Mouse (Mus musculus): Measurements from ENCODE around the gene Morn1. TPM values are rescaled to one million over a fixed set of nuclear protein-coding genes. Genes with fewer than 3 reads are reported as not detected.
"Not testable (repeated sequence)": the region's sequence is repeated elsewhere in the genome, so short reads cannot be mapped to it uniquely, and the experiment has no call there.

Morn1 gene
- polyA plus RNA-seq, 1 experiment from 2014 or later = 6.1 TPM

DNA sequence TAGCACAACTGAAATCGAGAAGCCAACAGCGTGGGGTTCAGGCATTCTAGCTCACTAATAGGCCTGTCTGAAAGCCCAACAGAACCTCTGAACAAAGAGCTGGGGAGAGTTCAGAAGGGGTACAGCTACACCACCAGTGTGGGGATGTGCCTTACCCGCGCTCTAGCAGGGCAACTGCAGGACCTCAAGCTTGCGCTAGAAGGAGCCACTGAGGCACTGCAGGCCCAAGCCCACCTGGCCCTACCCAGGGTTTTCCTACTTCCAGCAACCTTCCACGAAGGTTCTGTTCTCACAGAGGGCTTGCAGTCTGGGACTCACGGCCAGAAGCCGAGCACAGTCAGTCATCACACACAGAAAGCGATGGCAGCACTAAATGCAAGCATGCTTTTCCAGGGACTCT lies 11.2 kb upstream of the Morn1 start:
- H3K4me1 ChIP-seq (replicated peaks; ENCODE audit: control insufficient read depth, insufficient read depth, low read length) = no peaks in the 10 kb centered on the region
- H3K4me3 ChIP-seq (replicated peaks; ENCODE audit: low read length) = no peak overlapping the region
- H3K9ac ChIP-seq = no peak overlapping the region
- ATAC-seq (ENCODE audit: low FRiP score) (no peak), DNase-seq (ENCODE audit: low spot score) (no peak)
- H3K36me3 ChIP-seq (replicated peaks; ENCODE audit: control insufficient read depth, insufficient read depth) = peaks cover 96% of the 10 kb centered on the region
- H3K27me3 ChIP-seq (ENCODE audit: control insufficient read depth, insufficient read depth, low read length) = no peaks in the 10 kb centered on the region
- no peak overlapping the region for H3K4me2 ChIP-seq (replicated peaks)
- no peak overlapping the region for H3K27ac ChIP-seq
- no peaks in the 10 kb centered on the region for H3K9me3 ChIP-seq (ENCODE audit: control insufficient read depth, low read length)
- 88% methylated on average over 9 of the region's 9 CpGs for whole genome bisulfite sequencing

DNA sequence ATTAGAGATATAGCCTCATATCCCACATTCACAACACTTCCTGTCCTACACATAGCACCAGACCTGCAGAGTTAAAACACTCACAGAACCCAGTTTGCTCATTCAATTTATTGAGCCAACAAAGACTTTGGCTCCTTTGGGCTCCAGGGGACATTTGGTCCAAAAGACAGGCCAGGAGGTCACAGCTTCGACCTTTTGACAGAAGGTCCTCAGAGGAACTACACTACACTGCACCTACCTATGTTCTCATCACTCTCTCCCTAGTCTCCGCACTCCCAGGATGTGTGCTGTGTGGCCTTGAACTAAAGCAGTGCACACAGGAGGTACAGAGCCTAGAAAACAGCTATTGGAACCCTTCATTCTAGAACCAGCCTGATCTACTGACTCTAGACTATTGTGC lies 10.6 kb upstream of the Morn1 start:
- WGBS = 94% methylated on average over 2 of the region's 2 CpGs
- no peak overlapping the region for H3K4me3 ChIP-seq (replicated peaks; ENCODE audit: low read length)
- H3K4me2 ChIP-seq (replicated peaks) = no peak overlapping the region
- peaks cover 96% of the 10 kb centered on the region for H3K36me3 ChIP-seq (replicated peaks; ENCODE audit: control insufficient read depth, insufficient read depth)
- ATAC-seq (ENCODE audit: low FRiP score) (no peak), DNase-seq (ENCODE audit: low spot score) (no peak)
- no peaks in the 10 kb centered on the region for H3K9me3 ChIP-seq (ENCODE audit: control insufficient read depth, low read length)
- H3K27me3 ChIP-seq (ENCODE audit: control insufficient read depth, insufficient read depth, low read length) = no peaks in the 10 kb centered on the region
- H3K4me1 ChIP-seq (replicated peaks; ENCODE audit: control insufficient read depth, insufficient read depth, low read length) = no peaks in the 10 kb centered on the region
- no peak overlapping the region for H3K9ac ChIP-seq
- no peak overlapping the region for H3K27ac ChIP-seq

DNA sequence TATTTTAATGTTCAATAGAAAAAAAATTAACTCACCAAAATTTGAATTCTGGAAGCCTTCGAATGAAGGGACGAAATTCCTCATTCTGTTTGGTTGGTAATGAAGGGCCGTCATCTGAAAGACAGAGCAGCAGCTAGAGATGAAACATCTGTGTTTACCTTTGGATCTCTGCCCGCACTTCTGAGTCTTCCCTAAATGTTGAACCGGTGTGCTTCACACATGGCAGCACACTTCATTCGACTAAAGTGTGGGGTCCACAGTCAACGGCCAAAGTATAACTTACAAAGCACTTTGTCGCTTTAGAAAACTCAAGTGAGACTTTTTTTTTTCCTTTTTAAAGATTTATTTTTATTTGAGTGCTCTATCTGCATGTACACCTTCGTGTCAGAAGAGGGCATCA lies 9.7 kb upstream of the Morn1 start:
- 92% methylated on average over 9 of the region's 9 CpGs for WGBS
- Histone ChIP-seq H3K9ac (no peak overlapping the region), H3K36me3 (replicated peaks; ENCODE audit: control insufficient read depth, insufficient read depth) (peaks cover 94% of the 10 kb centered on the region), H3K4me2 (replicated peaks) (no peak overlapping the region), H3K27me3 (ENCODE audit: control insufficient read depth, insufficient read depth, low read length) (no peaks in the 10 kb centered on the region), H3K9me3 (ENCODE audit: control insufficient read depth, low read length) (no peaks in the 10 kb centered on the region), H3K27ac (no peak overlapping the region), H3K4me1 (replicated peaks; ENCODE audit: control insufficient read depth, insufficient read depth, low read length) (no peaks in the 10 kb centered on the region), H3K4me3 (replicated peaks; ENCODE audit: low read length) (no peak overlapping the region)
- no peak for DNase-seq (ENCODE audit: low spot score)
- ATAC-seq (ENCODE audit: low FRiP score) = no peak

DNA sequence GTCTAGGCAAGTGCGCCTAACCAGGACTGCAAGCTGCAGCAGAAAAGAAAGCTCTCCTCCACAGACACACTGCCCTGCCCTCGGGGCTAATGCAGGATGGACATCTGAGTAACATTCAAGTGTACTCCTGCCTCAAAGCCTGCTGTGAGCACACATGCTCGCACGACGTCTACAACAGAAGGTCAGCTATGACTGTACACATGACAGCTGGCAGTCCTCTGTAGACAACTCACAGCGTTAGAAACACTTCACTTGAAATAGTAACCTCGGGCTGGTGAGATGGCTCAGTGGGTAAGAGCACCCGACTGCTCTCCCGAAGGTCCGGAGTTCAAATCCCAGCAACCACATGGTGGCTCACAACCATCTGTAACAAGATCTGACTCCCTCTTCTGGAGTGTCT lies 7.6 kb upstream of the Morn1 start:
- not testable (repeated sequence) for ATAC-seq (ENCODE audit: low FRiP score); H3K4me2 ChIP-seq (replicated peaks); DNase-seq (ENCODE audit: low spot score); H3K9me3 ChIP-seq (ENCODE audit: control insufficient read depth, low read length); H3K4me1 ChIP-seq (replicated peaks; ENCODE audit: control insufficient read depth, insufficient read depth, low read length); H3K9ac ChIP-seq; H3K27me3 ChIP-seq (ENCODE audit: control insufficient read depth, insufficient read depth, low read length); H3K4me3 ChIP-seq (replicated peaks; ENCODE audit: low read length); H3K27ac ChIP-seq
- WGBS = 89% methylated on average over 10 of the region's 10 CpGs
- peaks cover 90% of the 10 kb centered on the region for H3K36me3 ChIP-seq (replicated peaks; ENCODE audit: control insufficient read depth, insufficient read depth)

DNA sequence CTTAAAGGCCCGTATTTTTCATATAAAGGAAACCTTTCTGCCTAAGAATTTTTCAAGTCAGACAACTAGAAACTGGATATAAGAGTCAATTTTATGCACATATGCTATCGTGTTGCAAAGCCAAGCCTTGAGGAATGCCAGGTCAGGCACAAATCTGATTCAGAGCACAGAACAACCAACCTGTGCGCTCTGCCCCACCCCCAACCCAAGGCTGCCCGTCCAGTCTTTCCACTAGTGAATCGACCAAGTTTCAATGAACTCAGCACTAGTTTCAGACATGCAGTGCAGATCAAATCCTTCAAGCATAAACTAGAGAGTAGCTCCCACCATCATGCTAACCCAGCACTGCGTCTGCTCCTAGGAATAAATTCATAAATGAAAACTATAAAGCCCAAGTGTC lies 6.7 kb upstream of the Morn1 start:
- Histone ChIP-seq H3K9me3 (ENCODE audit: control insufficient read depth, low read length) (no peaks in the 10 kb centered on the region), H3K9ac (no peak overlapping the region), H3K27me3 (ENCODE audit: control insufficient read depth, insufficient read depth, low read length) (no peaks in the 10 kb centered on the region), H3K4me2 (replicated peaks) (no peak overlapping the region), H3K27ac (no peak overlapping the region), H3K4me3 (replicated peaks; ENCODE audit: low read length) (no peak overlapping the region), H3K4me1 (replicated peaks; ENCODE audit: control insufficient read depth, insufficient read depth, low read length) (peaks cover 5% of the 10 kb centered on the region; the same call in 1 of the 2 replicates), H3K36me3 (replicated peaks; ENCODE audit: control insufficient read depth, insufficient read depth) (peaks cover 81% of the 10 kb centered on the region)
- ATAC-seq (ENCODE audit: low FRiP score) = no peak
- 96% methylated on average over 6 of the region's 6 CpGs for WGBS
- no peak for DNase-seq (ENCODE audit: low spot score)

DNA sequence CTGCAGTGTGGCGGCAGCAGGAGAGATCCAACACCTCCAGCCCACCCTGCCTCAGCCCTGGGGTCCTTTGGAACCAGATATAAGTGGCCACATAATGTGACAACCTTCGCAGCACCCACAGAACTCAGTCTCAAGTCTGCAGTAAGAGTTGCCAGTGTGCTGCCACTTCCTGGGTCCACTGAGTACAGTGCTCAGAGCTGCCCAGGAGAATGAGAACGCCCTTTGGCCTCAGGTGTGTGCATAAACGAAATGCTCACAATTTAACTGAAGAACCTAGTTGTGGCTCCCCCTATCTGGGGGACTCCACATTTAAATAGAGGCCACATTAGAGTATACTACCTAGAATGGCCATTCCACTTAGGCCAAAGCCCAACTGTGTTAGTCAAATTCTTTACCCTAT lies 2.8 kb upstream of the Morn1 start:
- Histone ChIP-seq H3K4me3 (replicated peaks; ENCODE audit: low read length) (no peak overlapping the region), H3K4me1 (replicated peaks; ENCODE audit: control insufficient read depth, insufficient read depth, low read length) (peaks cover 21% of the 10 kb centered on the region), H3K27ac (no peak overlapping the region), H3K9me3 (ENCODE audit: control insufficient read depth, low read length) (no peaks in the 10 kb centered on the region), H3K27me3 (ENCODE audit: control insufficient read depth, insufficient read depth, low read length) (no peaks in the 10 kb centered on the region), H3K9ac (no peak overlapping the region), H3K36me3 (replicated peaks; ENCODE audit: control insufficient read depth, insufficient read depth) (peaks cover 44% of the 10 kb centered on the region), H3K4me2 (replicated peaks) (no peak overlapping the region)
- WGBS = 93% methylated on average over 4 of the region's 4 CpGs
- ATAC-seq (ENCODE audit: low FRiP score) (no peak), DNase-seq (ENCODE audit: low spot score) (no peak)

DNA sequence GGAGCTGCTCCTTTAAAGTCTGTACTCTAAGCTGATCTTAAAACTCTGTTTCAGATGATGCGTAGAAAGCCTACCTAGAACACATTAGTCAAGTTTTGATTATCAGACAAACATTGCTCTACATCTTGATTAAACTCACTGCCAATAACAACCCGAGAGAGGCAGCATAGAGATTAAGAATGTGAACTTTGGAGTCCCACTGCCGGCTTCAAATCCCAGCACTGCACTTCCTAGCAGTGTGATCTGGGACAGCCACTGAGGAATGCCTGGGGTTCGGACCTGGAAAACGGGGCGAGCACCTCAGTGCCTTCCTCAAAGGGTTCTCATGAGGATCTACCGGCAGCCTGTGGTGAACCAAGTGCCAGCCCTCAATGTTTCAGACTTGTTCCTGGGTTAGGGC lies 2.0 kb upstream of the Morn1 start:
- Histone ChIP-seq H3K27me3 (ENCODE audit: control insufficient read depth, insufficient read depth, low read length) (no peaks in the 10 kb centered on the region), H3K36me3 (replicated peaks; ENCODE audit: control insufficient read depth, insufficient read depth) (peaks cover 42% of the 10 kb centered on the region), H3K4me1 (replicated peaks; ENCODE audit: control insufficient read depth, insufficient read depth, low read length) (peaks cover 21% of the 10 kb centered on the region), H3K27ac (no peak overlapping the region), H3K9me3 (ENCODE audit: control insufficient read depth, low read length) (no peaks in the 10 kb centered on the region), H3K4me2 (replicated peaks) (peak overlapping the region; percentile 96; the same call in 1 of the 2 replicates), H3K4me3 (replicated peaks; ENCODE audit: low read length) (no peak overlapping the region), H3K9ac (0 out of 2 replicates have a peak overlapping the region, but pooled peaks have one; percentile 80)
- DNase-seq (ENCODE audit: low spot score) = no peak
- no peak for ATAC-seq (ENCODE audit: low FRiP score)
- WGBS = 91% methylated on average over 7 of the region's 7 CpGs

DNA sequence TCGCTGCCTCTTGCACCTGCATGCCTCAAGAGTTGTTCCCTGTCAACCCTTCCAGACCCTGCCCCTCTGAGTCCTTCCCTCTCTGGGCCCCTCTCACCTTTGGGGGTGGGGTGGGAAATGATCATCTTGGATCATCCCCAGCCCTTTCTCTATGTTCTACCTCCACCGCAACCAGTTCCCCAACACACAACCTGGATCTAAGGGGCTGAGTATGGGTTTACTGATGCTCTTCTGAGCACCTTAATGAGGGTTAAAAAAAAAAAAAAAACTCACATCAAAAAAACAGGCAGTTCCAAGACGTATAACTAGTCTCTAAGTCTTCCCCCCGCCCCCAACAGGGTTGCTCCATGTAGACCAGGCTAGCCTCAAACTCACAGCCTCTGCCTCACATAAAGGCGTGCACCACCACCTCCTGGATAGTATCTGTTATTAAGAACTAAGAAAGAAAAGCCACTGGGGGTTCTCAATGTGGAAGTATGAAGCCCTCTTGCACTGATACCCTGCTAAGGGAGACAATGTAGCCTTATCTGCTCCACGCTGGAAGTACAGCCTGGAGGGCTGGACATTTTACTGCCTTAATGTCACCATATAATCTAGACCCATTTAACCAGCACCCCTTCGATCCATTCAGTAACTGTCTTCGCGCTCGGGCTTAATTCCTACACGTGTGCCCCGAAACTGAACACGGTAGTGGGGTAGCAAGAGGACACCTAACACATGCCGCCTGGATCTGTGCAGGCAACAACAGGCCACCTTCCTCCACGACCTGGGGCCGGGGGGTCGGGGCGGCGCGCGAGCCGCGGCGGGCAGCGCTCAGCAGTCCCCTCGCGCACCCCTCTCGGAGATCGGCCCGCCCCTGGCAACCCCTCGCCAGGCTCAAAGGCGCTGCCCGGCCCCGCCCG lies 920 bp upstream of the Morn1 start:
- H3K4me3 ChIP-seq (replicated peaks; ENCODE audit: low read length) = peak overlapping the region; percentile 80
- peaks cover 38% of the 10 kb centered on the region for H3K36me3 ChIP-seq (replicated peaks; ENCODE audit: control insufficient read depth, insufficient read depth)
- H3K9me3 ChIP-seq (ENCODE audit: control insufficient read depth, low read length) = no peaks in the 10 kb centered on the region
- peaks cover 21% of the 10 kb centered on the region for H3K4me1 ChIP-seq (replicated peaks; ENCODE audit: control insufficient read depth, insufficient read depth, low read length)
- H3K27ac ChIP-seq = peak overlapping the region; percentile 84
- peak overlapping the region; percentile 96 for H3K4me2 ChIP-seq (replicated peaks)
- no peak for ATAC-seq (ENCODE audit: low FRiP score)
- no peak for DNase-seq (ENCODE audit: low spot score)
- no peaks in the 10 kb centered on the region for H3K27me3 ChIP-seq (ENCODE audit: control insufficient read depth, insufficient read depth, low read length)
- WGBS = 7% methylated on average over 35 of the region's 35 CpGs
- H3K9ac ChIP-seq = peak overlapping the region; percentile 80

DNA sequence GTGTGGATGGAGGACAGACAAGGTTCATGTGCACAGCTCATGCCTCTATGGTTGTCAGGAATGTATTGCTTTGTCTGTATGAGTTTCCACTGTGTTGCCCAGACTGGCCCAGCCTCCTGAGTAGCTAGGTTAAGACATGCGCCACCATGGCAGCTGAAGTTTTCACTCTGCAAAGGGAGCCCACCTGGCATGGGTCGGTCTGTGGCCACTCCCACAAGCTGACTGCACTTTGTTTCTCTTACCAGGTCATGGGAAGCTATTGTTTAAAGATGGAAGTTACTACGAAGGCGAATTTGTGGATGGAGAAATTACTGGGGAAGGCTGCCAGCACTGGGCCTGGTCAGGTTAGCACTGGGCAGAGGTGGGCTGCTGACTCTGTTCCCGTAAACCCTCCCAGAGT lies 2.9 kb downstream of the Morn1 start:
- no peak overlapping the region for H3K4me3 ChIP-seq (replicated peaks; ENCODE audit: low read length)
- WGBS = 91% methylated on average over 5 of the region's 5 CpGs
- ATAC-seq (ENCODE audit: low FRiP score) = no peak
- DNase-seq (ENCODE audit: low spot score) = no peak
- H3K27ac ChIP-seq = no peak overlapping the region
- H3K4me1 ChIP-seq (replicated peaks; ENCODE audit: control insufficient read depth, insufficient read depth, low read length) = peaks cover 20% of the 10 kb centered on the region
- H3K9me3 ChIP-seq (ENCODE audit: control insufficient read depth, low read length) = no peaks in the 10 kb centered on the region
- no peak overlapping the region for H3K4me2 ChIP-seq (replicated peaks)
- H3K27me3 ChIP-seq (ENCODE audit: control insufficient read depth, insufficient read depth, low read length) = no peaks in the 10 kb centered on the region
- no peak overlapping the region for H3K9ac ChIP-seq
- peaks cover 11% of the 10 kb centered on the region for H3K36me3 ChIP-seq (replicated peaks; ENCODE audit: control insufficient read depth, insufficient read depth)
